Mouse (Mus musculus): Measurements from ENCODE around the gene Ptk6. TPM values are rescaled to one million over a fixed set of nuclear protein-coding genes. Genes with fewer than 3 reads are reported as not detected.

Ptk6 gene
- polyA plus RNA-seq, 1 experiment from 2014 or later, result not detected

GRCm38 (mm10) chr2:181228335-181228734, 25.7 kb upstream of the Ptk6 start:
- Histone ChIP-seq H3K27me3 (ENCODE audit: control insufficient read depth, insufficient read depth, low read length) (no peaks in the 10 kb centered on the region), H3K36me3 (ENCODE audit: control insufficient read depth, insufficient read depth, low read length) (no peaks in the 10 kb centered on the region), H3K4me2 (no peak overlapping the region), H3K9me3 (replicated peaks; ENCODE audit: control insufficient read depth, low read length) (no peaks in the 10 kb centered on the region), H3K4me3 (ENCODE audit: low read depth, low read length) (no peak overlapping the region), H3K27ac (ENCODE audit: low read depth, low read length) (no peak overlapping the region), H3K9ac (ENCODE audit: low read depth, low read length) (no peak overlapping the region), H3K4me1 (ENCODE audit: control insufficient read depth, insufficient read depth, low read length) (no peaks in the 10 kb centered on the region)
- no peak for ATAC-seq (replicated peaks; ENCODE audit: insufficient number of reproducible peaks, low FRiP score, low TSS enrichment)
- WGBS (ENCODE audit: insufficient replicate concordance), result 67% methylated on average over 1 of the region's 1 CpGs

GRCm38 (mm10) chr2:181227122-181227521, 24.5 kb upstream of the Ptk6 start:
- Histone ChIP-seq H3K36me3 (ENCODE audit: control insufficient read depth, insufficient read depth, low read length) (no peaks in the 10 kb centered on the region), H3K4me2 (no peak overlapping the region), H3K9ac (ENCODE audit: low read depth, low read length) (no peak overlapping the region), H3K27me3 (ENCODE audit: control insufficient read depth, insufficient read depth, low read length) (no peaks in the 10 kb centered on the region), H3K4me3 (ENCODE audit: low read depth, low read length) (no peak overlapping the region), H3K4me1 (ENCODE audit: control insufficient read depth, insufficient read depth, low read length) (no peaks in the 10 kb centered on the region), H3K9me3 (replicated peaks; ENCODE audit: control insufficient read depth, low read length) (no peaks in the 10 kb centered on the region), H3K27ac (ENCODE audit: low read depth, low read length) (no peak overlapping the region)
- no peak for ATAC-seq (replicated peaks; ENCODE audit: insufficient number of reproducible peaks, low FRiP score, low TSS enrichment)
- WGBS (ENCODE audit: insufficient replicate concordance), result 79% methylated on average over 3 of the region's 3 CpGs

- no peaks in the 10 kb centered on the region for H3K9me3 ChIP-seq (replicated peaks; ENCODE audit: control insufficient read depth, low read length)
- no peak overlapping the region for H3K4me3 ChIP-seq (ENCODE audit: low read depth, low read length)
- H3K27me3 ChIP-seq (ENCODE audit: control insufficient read depth, insufficient read depth, low read length), result peaks cover 4% of the 10 kb centered on the region; the same call in 1 of the 2 replicates
- H3K9ac ChIP-seq (ENCODE audit: low read depth, low read length), result no peak overlapping the region
- WGBS (ENCODE audit: insufficient replicate concordance), result 75% methylated on average over 2 of the region's 2 CpGs
- H3K4me2 ChIP-seq, result no peak overlapping the region
- no peaks in the 10 kb centered on the region for H3K36me3 ChIP-seq (ENCODE audit: control insufficient read depth, insufficient read depth, low read length)
- ATAC-seq (replicated peaks; ENCODE audit: insufficient number of reproducible peaks, low FRiP score, low TSS enrichment), result no peak
- no peak overlapping the region for H3K27ac ChIP-seq (ENCODE audit: low read depth, low read length)
- H3K4me1 ChIP-seq (ENCODE audit: control insufficient read depth, insufficient read depth, low read length), result peaks cover 4% of the 10 kb centered on the region
These were observed 22.4 kb upstream of the Ptk6 start for GRCm38 (mm10) chr2:181224994-181225393.

- Histone ChIP-seq H3K27ac (ENCODE audit: low read depth, low read length) (no peak overlapping the region), H3K4me3 (ENCODE audit: low read depth, low read length) (no peak overlapping the region), H3K9ac (ENCODE audit: low read depth, low read length) (peak overlapping the region; percentile 50; the same call in 1 of the 2 replicates), H3K9me3 (replicated peaks; ENCODE audit: control insufficient read depth, low read length) (no peaks in the 10 kb centered on the region), H3K4me2 (peak overlapping the region; percentile 68), H3K27me3 (ENCODE audit: control insufficient read depth, insufficient read depth, low read length) (peaks cover 8% of the 10 kb centered on the region), H3K4me1 (ENCODE audit: control insufficient read depth, insufficient read depth, low read length) (peaks cover 9% of the 10 kb centered on the region), H3K36me3 (ENCODE audit: control insufficient read depth, insufficient read depth, low read length) (no peaks in the 10 kb centered on the region)
- WGBS (ENCODE audit: insufficient replicate concordance), result 41% methylated on average over 2 of the region's 2 CpGs
- no peak for ATAC-seq (replicated peaks; ENCODE audit: insufficient number of reproducible peaks, low FRiP score, low TSS enrichment)
These were observed 17.8 kb upstream of the Ptk6 start for GRCm38 (mm10) chr2:181220361-181220760.

GRCm38 (mm10) chr2:181219538-181220216, 17.1 kb upstream of the Ptk6 start, which contains the start of gene Fndc11:
Gene Fndc11 (plus strand): TSS chr2:181220013.
- H3K27me3 ChIP-seq (ENCODE audit: control insufficient read depth, insufficient read depth, low read length), result peaks cover 10% of the 10 kb centered on the region
- no peaks in the 10 kb centered on the region for H3K9me3 ChIP-seq (replicated peaks; ENCODE audit: control insufficient read depth, low read length)
- H3K27ac ChIP-seq (ENCODE audit: low read depth, low read length), result peak within 1 kb of the TSS; percentile 35; the same call in 1 of the 2 replicates
- WGBS (ENCODE audit: insufficient replicate concordance), result 4% methylated on average over 25 of the region's 25 CpGs
- H3K4me1 ChIP-seq (ENCODE audit: control insufficient read depth, insufficient read depth, low read length), result peaks cover 9% of the 10 kb centered on the region
- peak; percentile 85 for ATAC-seq (replicated peaks; ENCODE audit: insufficient number of reproducible peaks, low FRiP score, low TSS enrichment)
- H3K4me2 ChIP-seq, result peak within 1 kb of the TSS; percentile 68
- peak within 1 kb of the TSS; percentile 50; the same call in 1 of the 2 replicates for H3K9ac ChIP-seq (ENCODE audit: low read depth, low read length)
- no peaks in the 10 kb centered on the region for H3K36me3 ChIP-seq (ENCODE audit: control insufficient read depth, insufficient read depth, low read length)
- H3K4me3 ChIP-seq (ENCODE audit: low read depth, low read length), result peak within 1 kb of the TSS; percentile 25

GRCm38 (mm10) chr2:181218881-181219485, 16.4 kb upstream of the Ptk6 start:
- WGBS (ENCODE audit: insufficient replicate concordance), result 48% methylated on average over 5 of the region's 5 CpGs
- no peaks in the 10 kb centered on the region for H3K9me3 ChIP-seq (replicated peaks; ENCODE audit: control insufficient read depth, low read length)
- ATAC-seq (replicated peaks; ENCODE audit: insufficient number of reproducible peaks, low FRiP score, low TSS enrichment), result no peak
- H3K4me1 ChIP-seq (ENCODE audit: control insufficient read depth, insufficient read depth, low read length), result peaks cover 9% of the 10 kb centered on the region
- H3K4me2 ChIP-seq, result peak overlapping the region; percentile 68
- H3K9ac ChIP-seq (ENCODE audit: low read depth, low read length), result no peak overlapping the region
- H3K4me3 ChIP-seq (ENCODE audit: low read depth, low read length), result no peak overlapping the region
- no peak overlapping the region for H3K27ac ChIP-seq (ENCODE audit: low read depth, low read length)
- H3K36me3 ChIP-seq (ENCODE audit: control insufficient read depth, insufficient read depth, low read length), result no peaks in the 10 kb centered on the region
- H3K27me3 ChIP-seq (ENCODE audit: control insufficient read depth, insufficient read depth, low read length), result peaks cover 16% of the 10 kb centered on the region

- Histone ChIP-seq H3K9me3 (replicated peaks; ENCODE audit: control insufficient read depth, low read length) (no peaks in the 10 kb centered on the region), H3K36me3 (ENCODE audit: control insufficient read depth, insufficient read depth, low read length) (no peaks in the 10 kb centered on the region), H3K4me1 (ENCODE audit: control insufficient read depth, insufficient read depth, low read length) (peaks cover 9% of the 10 kb centered on the region), H3K4me2 (no peak overlapping the region), H3K27ac (ENCODE audit: low read depth, low read length) (no peak overlapping the region), H3K27me3 (ENCODE audit: control insufficient read depth, insufficient read depth, low read length) (peaks cover 44% of the 10 kb centered on the region), H3K9ac (ENCODE audit: low read depth, low read length) (no peak overlapping the region), H3K4me3 (ENCODE audit: low read depth, low read length) (no peak overlapping the region)
- WGBS (ENCODE audit: insufficient replicate concordance), result 80% methylated on average over 6 of the region's 6 CpGs
- no peak for ATAC-seq (replicated peaks; ENCODE audit: insufficient number of reproducible peaks, low FRiP score, low TSS enrichment)
These were observed 13.4 kb upstream of the Ptk6 start for GRCm38 (mm10) chr2:181216037-181216436.

GRCm38 (mm10) chr2:181213021-181213445, 10.4 kb upstream of the Ptk6 start, which contains the start of gene Srms:
Gene Srms (minus strand): TSS chr2:181213185.
- no peaks in the 10 kb centered on the region for H3K36me3 ChIP-seq (ENCODE audit: control insufficient read depth, insufficient read depth, low read length)
- peak; percentile 22; the same call in 1 of the 2 replicates for ATAC-seq (replicated peaks; ENCODE audit: insufficient number of reproducible peaks, low FRiP score, low TSS enrichment)
- H3K27ac ChIP-seq (ENCODE audit: low read depth, low read length), result no peak within 1 kb of the TSS
- no peaks in the 10 kb centered on the region for H3K4me1 ChIP-seq (ENCODE audit: control insufficient read depth, insufficient read depth, low read length)
- no peaks in the 10 kb centered on the region for H3K9me3 ChIP-seq (replicated peaks; ENCODE audit: control insufficient read depth, low read length)
- H3K4me2 ChIP-seq, result peak within 1 kb of the TSS; percentile 68
- H3K4me3 ChIP-seq (ENCODE audit: low read depth, low read length), result peak within 1 kb of the TSS; percentile 32
- H3K9ac ChIP-seq (ENCODE audit: low read depth, low read length), result no peak within 1 kb of the TSS
- peaks cover 54% of the 10 kb centered on the region for H3K27me3 ChIP-seq (ENCODE audit: control insufficient read depth, insufficient read depth, low read length)
- 3% methylated on average over 17 of the region's 17 CpGs for WGBS (ENCODE audit: insufficient replicate concordance)
